Mouse (Mus musculus): ENCODE measurements around the gene Olfr273. TPM values are rescaled to one million over a fixed set of nuclear protein-coding genes. Genes with fewer than 3 reads are reported as not detected.

Gene Olfr273
- polyA plus RNA-seq, 2 experiments: not detected

- Histone ChIP-seq H3K27ac (replicated peaks; ENCODE audit: low read depth, low read length) (no peak within 1 kb of the TSS), H3K4me3 (replicated peaks; ENCODE audit: low read length) (no peak within 1 kb of the TSS), H3K4me2 (replicated peaks; ENCODE audit: low read depth, low read length, severe bottlenecking) (no peak within 1 kb of the TSS), H3K27me3 (ENCODE audit: control insufficient read depth, insufficient read depth, low read length) (no peaks in the 10 kb centered on the region), H3K36me3 (ENCODE audit: control insufficient read depth, insufficient read depth, low read length) (no peaks in the 10 kb centered on the region), H3K9me3 (ENCODE audit: control insufficient read depth, low read length) (no peaks in the 10 kb centered on the region), H3K9ac (ENCODE audit: low read depth, low read length, severe bottlenecking) (no peak within 1 kb of the TSS), H3K4me1 (ENCODE audit: control insufficient read depth, insufficient read depth, low read length) (no peaks in the 10 kb centered on the region)
- DNase-seq (ENCODE audit: low spot score) (no peak), ATAC-seq (ENCODE audit: low FRiP score, low read depth) (no peak)
- 86% methylated on average over 2 of the region's 2 CpGs for WGBS
- TF ChIP-seq POLR2A (IDR thresholded peaks at IDR 0.05; ENCODE audit: borderline replicate concordance, extremely low read depth, insufficient read depth, insufficient read length): no peak
These were observed 44.7 kb downstream of the Olfr273 start, which contains the start of gene Olfr275 for GRCm38 (mm10) chr4:52814304-52814703. Gene Olfr275, plus strand, starts transcription at chr4:52814604.

- DNase-seq (ENCODE audit: low spot score): peak; percentile 28
- WGBS: 38% methylated on average over 2 of the region's 2 CpGs
These were observed 47.2 kb downstream of the Olfr273 start for GRCm38 (mm10) chr4:52811871-52812270.

More at GRCm38 (mm10) chr4:52811871-52812270, 47.2 kb downstream of the Olfr273 start:
- ATAC-seq (ENCODE audit: low FRiP score, low read depth): no peak
- Histone ChIP-seq H3K9me3 (ENCODE audit: control insufficient read depth, low read length) (no peaks in the 10 kb centered on the region), H3K9ac (ENCODE audit: low read depth, low read length, severe bottlenecking) (no peak overlapping the region), H3K4me2 (replicated peaks; ENCODE audit: low read depth, low read length, severe bottlenecking) (no peak overlapping the region), H3K4me1 (ENCODE audit: control insufficient read depth, insufficient read depth, low read length) (no peaks in the 10 kb centered on the region), H3K27me3 (ENCODE audit: control insufficient read depth, insufficient read depth, low read length) (no peaks in the 10 kb centered on the region), H3K36me3 (ENCODE audit: control insufficient read depth, insufficient read depth, low read length) (no peaks in the 10 kb centered on the region), H3K4me3 (replicated peaks; ENCODE audit: low read length) (no peak overlapping the region), H3K27ac (replicated peaks; ENCODE audit: low read depth, low read length) (no peak overlapping the region)
- no peak for TF ChIP-seq POLR2A (IDR thresholded peaks at IDR 0.05; ENCODE audit: borderline replicate concordance, extremely low read depth, insufficient read depth, insufficient read length)

Other genes starting within 250 kb of the Olfr273 start
- not detected in 2 replicates for gene Olfr275, start 44.6 kb downstream of the Olfr273 start, polyA plus RNA-seq (2012; rRNA removed)
- gene Olfr275, start 44.6 kb downstream of the Olfr273 start, polyA plus RNA-seq (2014; fragmentation: Nextera tagmentation; extraction: Ambion mirVana): not detected in 2 replicates
- not detected in 2 replicates for gene Olfr272, start 59.9 kb upstream of the Olfr273 start, polyA plus RNA-seq (2012; rRNA removed)
- gene Olfr272, start 59.9 kb upstream of the Olfr273 start, polyA plus RNA-seq (2014; fragmentation: Nextera tagmentation; extraction: Ambion mirVana): not detected in 2 replicates
- not detected in 2 replicates for gene Olfr270, start 105.3 kb upstream of the Olfr273 start, polyA plus RNA-seq (2012; rRNA removed)
- not detected in 2 replicates for gene Olfr270, start 105.3 kb upstream of the Olfr273 start, polyA plus RNA-seq (2014; fragmentation: Nextera tagmentation; extraction: Ambion mirVana)
- 0.10 TPM in 1 of 2 replicates, not detected in the other for gene Nipsnap3a, start 130.0 kb upstream of the Olfr273 start, polyA plus RNA-seq (2012; rRNA removed)
- gene Nipsnap3a, start 130.0 kb upstream of the Olfr273 start, polyA plus RNA-seq (2014; fragmentation: Nextera tagmentation; extraction: Ambion mirVana): not detected in 2 replicates
- 28.0 and 31.5 TPM in 2 replicates for gene Nipsnap3b, start 152.6 kb upstream of the Olfr273 start, polyA plus RNA-seq (2012; rRNA removed)
- gene Nipsnap3b, start 152.6 kb upstream of the Olfr273 start, polyA plus RNA-seq (2014; fragmentation: Nextera tagmentation; extraction: Ambion mirVana): 49.6 and 51.6 TPM in 2 replicates

Data from limb, embryonic 14.5 days (tissue).